Mouse (Mus musculus): ENCODE results near the gene Dusp11. TPM values are rescaled to one million over a fixed set of nuclear protein-coding genes. Genes with fewer than 3 reads are reported as not detected.
"Not testable (repeated sequence)": the region's sequence is repeated elsewhere in the genome, so short reads cannot be mapped to it uniquely, and the experiment has no call there.

Gene Dusp11
- total RNA-seq, 2 experiments from 2014 or later, result 36.6 to 44.1 TPM

GRCm38 (mm10) chr6:85904642-85905061, 56.8 kb downstream of the Dusp11 start, which contains the start of gene Nat8f4:
Gene Nat8f4 (minus strand): TSS chr6:85904884.
- intact Hi-C loops (cut with DNase I; ENCODE audit: low total_unique reads), result loop anchor here (5.0 kb wide), 1 partner anchor 72 kb away; the partner anchor contains the start of gene Nat8
- DNase-seq, result peak; percentile 73

- intact Hi-C loops (cut with DNase I; ENCODE audit: low total_unique reads), result loop anchor here (5.0 kb wide), 1 partner anchor 70 kb away; the partner anchor contains the start of gene Nat8
- DNase-seq, result no peak
Observed at GRCm38 (mm10) chr6:85902303-85902702, 59.2 kb downstream of the Dusp11 start.

- DNase-seq; intact Hi-C loops (cut with DNase I; ENCODE audit: low total_unique reads): not testable (repeated sequence)
Observed at GRCm38 (mm10) chr6:85898596-85899475, 62.6 kb downstream of the Dusp11 start.

- intact Hi-C loops (cut with DNase I; ENCODE audit: low total_unique reads), result not testable (repeated sequence)
- DNase-seq, result peak; percentile 17
Observed at GRCm38 (mm10) chr6:85895061-85895648, 66.3 kb downstream of the Dusp11 start.

Other genes starting within 250 kb of the Dusp11 start
- under 1 TPM; 0.16 to 0.33 TPM for gene Nat8f7, start 248.5 kb downstream of the Dusp11 start, total RNA-seq (2021)
- gene Nat8f3, start 195.9 kb downstream of the Dusp11 start, total RNA-seq (2021), result not detected
- gene Nat8f6, start 140.7 kb downstream of the Dusp11 start, total RNA-seq (2021), result not detected
- gene Nat8f5, start 140.7 kb downstream of the Dusp11 start, total RNA-seq (2021), result under 1 TPM in 1 of 2 experiments, not detected in 1; 0.35 TPM
- gene Nat8, start 129.6 kb downstream of the Dusp11 start, total RNA-seq (2021), result not detected
- gene Nat8f2, start 92.5 kb downstream of the Dusp11 start, total RNA-seq (2021), result under 1 TPM; 0.24 to 0.27 TPM
- gene Nat8f4, start 56.8 kb downstream of the Dusp11 start, total RNA-seq (2021), result under 1 TPM; 0.33 to 0.74 TPM
- gene Tprkb, start 49.8 kb downstream of the Dusp11 start, total RNA-seq (2021), result 10 to 100 TPM; 19.0 to 19.5 TPM
- gene Nat8f1, start 46.0 kb downstream of the Dusp11 start, total RNA-seq (2021), result 1 to 10 TPM; 1.9 to 2.2 TPM
- not detected for gene Figla, start 54.5 kb upstream of the Dusp11 start, total RNA-seq (2021)
- gene Add2, start 67.0 kb upstream of the Dusp11 start, total RNA-seq (2021), result under 1 TPM; 0.31 to 0.33 TPM
- under 1 TPM; 0.27 to 0.47 TPM for gene Tgfa, start 233.6 kb upstream of the Dusp11 start, total RNA-seq (2021)

Data from gastrocnemius, postnatal 14 days (tissue).